Mouse (Mus musculus): Measurements from ENCODE around the gene Mtmr2. TPM values are rescaled to one million over a fixed set of nuclear protein-coding genes. Genes with fewer than 3 reads are reported as not detected.
A peak's percentile ranks its signal among the peaks of the same experiment; 100 is the strongest.

Gene Mtmr2
- total RNA-seq (2012; rRNA removed) (75.2 and 80.5 TPM in 2 replicates), polyA plus RNA-seq (2012; ENCODE audit: insufficient read depth in 1 of 2, insufficient read length in 2 of 2, low read depth in 1 of 2, low replicate concordance in 2 of 2, missing spikeins in 1 of 2) (10 to 100 TPM; 47.1 to 95.8 TPM)

DNA sequence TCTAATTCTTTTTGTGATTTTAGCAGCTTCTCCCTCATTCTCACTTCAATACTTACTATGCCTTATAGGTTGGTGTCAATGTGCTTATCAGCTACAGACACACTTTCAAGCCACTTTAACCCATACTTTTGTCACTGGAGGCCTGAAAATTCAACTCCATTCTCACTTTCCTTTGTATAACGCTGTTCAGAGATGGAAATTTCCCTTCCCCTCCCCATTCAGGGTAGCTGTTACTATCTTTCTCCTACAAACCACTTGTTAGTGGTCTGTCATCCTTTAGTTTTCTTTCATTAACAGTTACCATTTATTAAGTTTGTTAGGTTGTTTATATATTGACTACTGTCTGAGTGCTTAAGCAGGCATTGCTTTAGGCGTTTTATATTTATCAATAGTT, at the start of gene Mtmr2:
TSS of gene Mtmr2 (plus strand) at position 7 of the 394 bp plus-strand sequence.
- Histone ChIP-seq H3K4me1 (ENCODE audit: control insufficient read depth in 1 of 2, insufficient read depth in 2 of 2, low read length in 2 of 2) (peaks cover 6 to 13% of the 10 kb centered on the region in 2 experiments), H3K9me3 (replicated peaks; ENCODE audit: insufficient read depth, low read length) (no peaks in the 10 kb centered on the region), H3K36me3 (ENCODE audit: control insufficient read depth in 1 of 2, insufficient read depth in 2 of 2, low read length in 2 of 2) (peaks cover 0 to 23% of the 10 kb centered on the region in 2 experiments; a peak in 3 of 4 replicates), H3K27me3 (ENCODE audit: control insufficient read depth in 1 of 2, insufficient read depth in 2 of 2, low read length in 2 of 2) (no peaks in the 10 kb centered on the region), H3K9ac (ENCODE audit: control insufficient read depth, low read depth, low read length, poor library complexity, severe bottlenecking) (peak within 1 kb of the TSS; percentile 81), H3K4me3 (ENCODE audit: control insufficient read depth in 1 of 2, insufficient read depth in 1 of 2, low read depth in 2 of 2, low read length in 2 of 2) (peak within 1 kb of the TSS; percentile 62 to 66), H3K79me2 (ENCODE audit: control insufficient read depth, insufficient read depth, low read length, poor library complexity) (peaks cover 36% of the 10 kb centered on the region), H3K27ac (ENCODE audit: control insufficient read depth, low read depth, low read length) (peak within 1 kb of the TSS; percentile 66)
- DNase-seq (ENCODE audit: low read depth, low spot score) = peak; percentile 80
- no peak for TF ChIP-seq POLR2AphosphoS5 (IDR thresholded peaks at IDR 0.05; ENCODE audit: borderline replicate concordance, low read depth, low read length)
- no peak for TF ChIP-seq POLR2A (IDR thresholded peaks at IDR 0.05; ENCODE audit: control insufficient read depth in 1 of 2, insufficient read depth in 1 of 2, low read depth in 1 of 2, low read length in 2 of 2, poor library complexity in 1 of 2)
- no peak for TF ChIP-seq POLR2AphosphoS2 (IDR thresholded peaks at IDR 0.05; ENCODE audit: low read length)
- no peak for TF ChIP-seq MYB (IDR thresholded peaks at IDR 0.05; ENCODE audit: low read depth, low read length)
- TF ChIP-seq GATA1 (IDR thresholded peaks at IDR 0.05; ENCODE audit: low read depth, low read length) = peak; percentile 86
- peak; percentile 82 for TF ChIP-seq TAL1 (IDR thresholded peaks at IDR 0.05; ENCODE audit: low read length)
- peak; percentile 26; the same call in 1 of the 2 replicates for TF ChIP-seq MAX (IDR thresholded peaks at IDR 0.05; ENCODE audit: low read length)
- TF ChIP-seq RCOR1 (IDR thresholded peaks at IDR 0.05; ENCODE audit: low read depth, low read length) = no peak
- TF ChIP-seq MYC (IDR thresholded peaks at IDR 0.05; ENCODE audit: low read depth, low read length) = no peak
- TF ChIP-seq GABPA (IDR thresholded peaks at IDR 0.05; ENCODE audit: low read depth, low read length) = no peak
- no peak for TF ChIP-seq ETS1 (IDR thresholded peaks at IDR 0.05; ENCODE audit: low read depth, low read length)
- no peak for TF ChIP-seq USF1 (IDR thresholded peaks at IDR 0.05; ENCODE audit: low read depth, low read length)
- no peak for TF ChIP-seq CTCF (IDR thresholded peaks at IDR 0.05 in 2 of 3, conservative IDR thresholded peaks at IDR 0.05 in 1 of 3; ENCODE audit: control insufficient read depth in 1 of 3, insufficient read depth in 1 of 3, low read depth in 2 of 3, low read length in 3 of 3, poor library complexity in 1 of 3, severe bottlenecking in 1 of 3)
- TF ChIP-seq KAT2A (conservative IDR thresholded peaks at IDR 0.05; ENCODE audit: low read depth, low read length) = no peak
- TF ChIP-seq MAFK (IDR thresholded peaks at IDR 0.05; ENCODE audit: borderline replicate concordance, low read depth, low read length) = no peak
- peak; percentile 42; the same call in 1 of the 2 replicates for TF ChIP-seq TCF12 (IDR thresholded peaks at IDR 0.05; ENCODE audit: low read depth, low read length)
- peak; percentile 4; the same call in 1 of the 2 replicates for TF ChIP-seq ZC3H11A (IDR thresholded peaks at IDR 0.05; ENCODE audit: low read depth, low read length)
- no peak for TF ChIP-seq ZKSCAN1 (IDR thresholded peaks at IDR 0.05; ENCODE audit: low read depth, low read length)
- TF ChIP-seq TBP (IDR thresholded peaks at IDR 0.05; ENCODE audit: low read depth, low read length) = no peak
- TF ChIP-seq MAZ (IDR thresholded peaks at IDR 0.05; ENCODE audit: low read depth, low read length) = no peak
- no peak for TF ChIP-seq MXI1 (IDR thresholded peaks at IDR 0.05; ENCODE audit: low read depth, low read length)
- 0 out of 2 replicates have a peak, but pooled peaks have one; percentile 14 for TF ChIP-seq ZNF384 (IDR thresholded peaks at IDR 0.05; ENCODE audit: low read depth, low read length)
- TF ChIP-seq NRF1 (IDR thresholded peaks at IDR 0.05; ENCODE audit: insufficient read depth, low read depth, low read length, poor library complexity, severe bottlenecking) = no peak
- TF ChIP-seq UBTF (IDR thresholded peaks at IDR 0.05; ENCODE audit: borderline replicate concordance, insufficient read depth, low read depth, low read length) = 0 out of 2 replicates have a peak, but pooled peaks have one; percentile 13
- TF ChIP-seq MEF2A (IDR thresholded peaks at IDR 0.05; ENCODE audit: extremely low read depth, insufficient replicate concordance, low read depth, low read length, poor library complexity, severe bottlenecking) = no peak
- TF ChIP-seq BHLHE40 (IDR thresholded peaks at IDR 0.05; ENCODE audit: borderline replicate concordance, low read depth, low read length) = no peak
- no peak for TF ChIP-seq ZMIZ1 (IDR thresholded peaks at IDR 0.05; ENCODE audit: low read depth, low read length)
- TF ChIP-seq ELF1 (IDR thresholded peaks at IDR 0.05; ENCODE audit: low read depth, low read length) = no peak
- no peak for TF ChIP-seq RAD21 (IDR thresholded peaks at IDR 0.05; ENCODE audit: low read depth, low read length)
- no peak for TF ChIP-seq HCFC1 (IDR thresholded peaks at IDR 0.05; ENCODE audit: low read depth, low read length)
- no peak for TF ChIP-seq SMC3 (IDR thresholded peaks at IDR 0.05; ENCODE audit: low read depth, low read length)
- TF ChIP-seq CHD1 (IDR thresholded peaks at IDR 0.05; ENCODE audit: low read depth, low read length) = no peak; the same call in 1 of the 2 replicates
- TF ChIP-seq EP300 (IDR thresholded peaks at IDR 0.05; ENCODE audit: low read depth in 1 of 2, low read length in 2 of 2) = peak; percentile 44 to 64; a peak in 2 of 4 replicates
- no peak for TF ChIP-seq NELFE (IDR thresholded peaks at IDR 0.05; ENCODE audit: low read depth, low read length)
- no peak for TF ChIP-seq E2F4 (IDR thresholded peaks at IDR 0.05; ENCODE audit: borderline replicate concordance, low read depth, low read length)
- no peak for TF ChIP-seq CHD2 (IDR thresholded peaks at IDR 0.05; ENCODE audit: low read length)
- TF ChIP-seq JUND (IDR thresholded peaks at IDR 0.05; ENCODE audit: low read depth, low read length) = no peak
- TF ChIP-seq SIN3A (IDR thresholded peaks at IDR 0.05; ENCODE audit: low read length) = no peak
